Mouse (Mus musculus): ENCODE data around the gene Vmn1r35. TPM values are rescaled to one million over a fixed set of nuclear protein-coding genes. Genes with fewer than 3 reads are reported as not detected.
"Not testable (repeated sequence)": the region's sequence is repeated elsewhere in the genome, so short reads cannot be mapped to it uniquely, and the experiment has no call there.

The Vmn1r35 gene
- not detected in 2 replicates for total RNA-seq (2017)

DNA sequence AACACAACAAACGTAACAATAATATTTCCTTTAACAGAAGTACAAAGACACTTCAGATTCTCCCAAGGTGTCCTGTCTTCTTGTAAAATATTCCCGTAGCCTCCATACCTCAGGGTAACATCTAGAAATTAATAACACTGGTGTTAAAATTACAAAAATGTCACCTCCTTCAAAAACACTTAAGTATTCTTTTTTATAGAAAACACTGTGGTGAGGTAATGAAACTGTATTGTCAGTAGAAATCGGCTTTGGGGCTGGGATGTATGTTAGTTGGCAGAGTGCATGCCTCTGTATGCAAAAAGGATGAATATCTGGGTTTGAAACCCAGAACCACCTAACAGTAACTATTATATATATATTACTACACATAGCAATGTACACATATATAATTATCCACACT, at the start of gene Vmn1r35:
Gene Vmn1r35, minus strand, starts transcription at position 101 of the 400 bp plus-strand sequence.
- ATAC-seq (replicated peaks; ENCODE audit: low read depth, poor library complexity, severe bottlenecking), result no peak

DNA sequence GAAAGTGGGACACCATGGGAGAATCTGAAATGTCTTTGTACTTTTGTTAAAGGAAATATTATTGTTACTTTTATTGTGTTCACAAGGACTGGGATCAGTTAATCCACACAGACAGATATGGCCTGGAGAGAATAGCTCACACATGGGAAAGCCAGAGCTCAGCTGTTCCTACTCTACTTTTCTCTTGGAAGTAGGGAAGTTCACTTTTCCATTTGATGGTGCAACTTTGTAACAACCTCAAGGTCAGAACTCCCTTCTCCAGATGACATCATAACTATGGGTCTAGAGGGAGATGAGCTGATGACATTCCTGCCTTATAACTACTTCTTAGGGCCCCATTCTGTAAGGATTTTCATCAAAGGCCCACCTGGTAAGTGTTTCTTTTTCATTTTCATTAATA, 43.4 kb upstream of the Vmn1r35 start, which contains the start of gene Vmn1r37:
Gene Vmn1r37, plus strand, starts transcription at position 301 of the 400 bp plus-strand sequence.
- ATAC-seq (replicated peaks; ENCODE audit: low read depth, poor library complexity, severe bottlenecking), result not testable (repeated sequence)

DNA sequence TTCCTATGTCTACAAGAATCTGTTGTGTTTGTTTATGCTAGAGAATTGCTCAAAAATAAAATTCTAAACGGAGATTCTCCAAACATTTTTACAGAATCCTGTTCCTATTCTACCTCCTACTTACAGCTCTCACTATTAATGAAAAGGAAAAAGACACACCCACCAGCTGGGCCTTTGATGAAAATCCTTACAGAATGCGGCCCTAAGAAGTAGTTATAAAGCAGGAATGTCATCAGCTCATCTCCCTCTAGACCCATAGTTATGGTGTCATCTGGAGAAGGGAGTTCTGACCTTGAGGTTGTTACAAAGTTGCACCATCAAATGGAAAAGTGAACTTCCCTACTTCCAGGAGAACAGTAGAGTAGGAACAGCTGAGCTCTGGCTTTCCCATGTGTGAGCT, 33.4 kb upstream of the Vmn1r35 start, which contains the start of gene Vmn1r36:
Gene Vmn1r36, minus strand, starts transcription at position 101 of the 400 bp plus-strand sequence.
- ATAC-seq (replicated peaks; ENCODE audit: low read depth, poor library complexity, severe bottlenecking), result not testable (repeated sequence)

DNA sequence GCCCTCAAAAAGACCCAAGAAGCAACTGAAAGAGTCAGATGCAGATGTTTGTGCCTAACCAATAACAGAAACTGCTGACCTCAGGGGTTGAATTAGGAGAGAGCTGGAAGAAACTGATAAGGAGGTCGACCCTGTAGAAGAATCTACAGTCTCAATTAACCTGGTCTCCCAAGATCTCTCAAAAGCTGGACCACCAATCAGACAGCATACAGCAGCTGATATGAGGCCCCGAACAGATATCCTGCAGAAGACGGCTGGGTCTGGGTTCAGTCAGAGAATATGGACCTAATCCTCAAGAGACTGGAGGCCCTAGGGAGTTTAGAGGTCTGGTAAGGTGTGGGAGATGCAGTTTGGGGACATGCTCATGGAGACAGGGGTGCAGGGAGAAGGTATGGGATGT, 28.1 kb upstream of the Vmn1r35 start:
- ATAC-seq (replicated peaks; ENCODE audit: low read depth, poor library complexity, severe bottlenecking), result 0 out of 2 replicates have a peak, but pooled peaks have one; percentile 42

DNA sequence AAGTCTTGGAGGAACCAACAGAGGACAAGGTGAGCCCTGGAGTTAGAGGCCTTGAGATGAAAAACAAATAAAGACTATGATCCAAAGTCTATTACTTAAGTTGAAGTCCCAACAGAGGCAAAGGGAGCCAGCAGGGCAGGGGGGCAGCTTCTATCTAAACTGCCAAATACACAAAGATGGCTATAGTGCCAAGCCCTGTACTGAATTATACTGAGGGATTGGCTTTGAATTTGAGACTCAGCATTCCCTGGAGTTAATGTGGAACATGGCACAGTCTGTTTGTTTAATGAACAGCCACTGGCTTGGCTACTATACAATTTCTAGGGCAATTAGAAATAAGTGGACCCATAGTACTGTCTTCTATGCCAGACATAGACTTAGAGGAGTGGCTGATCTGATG, 23.2 kb upstream of the Vmn1r35 start:
- no peak for ATAC-seq (replicated peaks; ENCODE audit: low read depth, poor library complexity, severe bottlenecking)

DNA sequence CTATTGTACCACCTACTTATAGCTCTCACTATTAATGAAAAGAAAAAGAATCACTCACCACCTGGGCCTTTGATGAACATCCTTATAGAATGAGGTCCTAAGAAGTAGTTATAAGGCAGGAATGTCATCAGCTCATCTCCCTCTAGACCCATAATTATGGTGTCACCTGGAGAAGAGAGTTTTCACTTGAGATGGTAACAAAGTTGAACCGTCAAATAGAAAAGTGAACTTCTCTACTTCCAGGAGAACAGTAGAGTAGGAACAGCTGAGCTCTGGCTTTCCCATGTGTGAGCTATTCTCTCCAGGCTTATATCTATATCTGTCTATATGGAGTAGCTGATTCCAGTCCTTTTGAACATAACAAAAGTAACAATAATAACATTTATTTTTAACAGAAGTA, 41.9 kb downstream of the Vmn1r35 start, which contains the start of gene Vmn1r34:
Gene Vmn1r34, minus strand, starts transcription at position 101 of the 400 bp plus-strand sequence.
- no peak for ATAC-seq (replicated peaks; ENCODE audit: low read depth, poor library complexity, severe bottlenecking)

Other genes with a start within 250 kb of the Vmn1r35 start
- gene Mad2l1, start 150.5 kb downstream of the Vmn1r35 start, total RNA-seq (2017), result 109 and 113 TPM in 2 replicates
- not detected in 2 replicates for gene Vmn1r32, start 125.8 kb downstream of the Vmn1r35 start, total RNA-seq (2017)
- not detected in 2 replicates for gene Vmn1r33, start 67.6 kb downstream of the Vmn1r35 start, total RNA-seq (2017)
- not detected in 2 replicates for gene Vmn1r34, start 42.0 kb downstream of the Vmn1r35 start, total RNA-seq (2017)
- gene Vmn1r36, start 33.3 kb upstream of the Vmn1r35 start, total RNA-seq (2017), result not detected in 2 replicates
- gene Vmn1r37, start 43.5 kb upstream of the Vmn1r35 start, total RNA-seq (2017), result not detected in 2 replicates
- not detected in 2 replicates for gene Vmn1r38, start 96.7 kb upstream of the Vmn1r35 start, total RNA-seq (2017)
- not detected in 2 replicates for gene Vmn1r39, start 124.7 kb upstream of the Vmn1r35 start, total RNA-seq (2017)
- 79.5 and 88.0 TPM in 2 replicates for gene Gng12, start 210.5 kb upstream of the Vmn1r35 start, total RNA-seq (2017)